Mouse (Mus musculus) left cerebral cortex, adult 11 months (tissue): ENCODE data around the gene Retnla.
"Not testable (repeated sequence)": the region's sequence is repeated elsewhere in the genome, so short reads cannot be mapped to it uniquely, and the experiment has no call there.

ENCODE experiments used
- DNase-seq: peaks from one replicate; pipeline ENCODE4 v3.0.0; 2022; ENCODE audit warnings: low spot score

Retnla gene

GRCm38 (mm10) chr16:48842266-48842665 is at the start of gene Retnla:
TSS of gene Retnla (plus strand) at chr16:48842551.
- DNase-seq, result no peak

- no peak for DNase-seq
These were observed 44.1 kb upstream of the Retnla start for GRCm38 (mm10) chr16:48798285-48798684.

- no peak for DNase-seq
These were observed 42.9 kb upstream of the Retnla start for GRCm38 (mm10) chr16:48799470-48799869.

GRCm38 (mm10) chr16:48800906-48801305 is 41.4 kb upstream of the Retnla start:
- no peak for DNase-seq

- no peak for DNase-seq
These were observed 36.9 kb upstream of the Retnla start for GRCm38 (mm10) chr16:48805412-48805811.

GRCm38 (mm10) chr16:48806521-48806920 is 35.8 kb upstream of the Retnla start:
- DNase-seq, result no peak

GRCm38 (mm10) chr16:48809374-48809773 is 33.0 kb upstream of the Retnla start:
- DNase-seq, result no peak

GRCm38 (mm10) chr16:48811881-48812436 is 30.4 kb upstream of the Retnla start:
- no peak for DNase-seq

GRCm38 (mm10) chr16:48816695-48817094 is 25.7 kb upstream of the Retnla start, which contains the start of gene Retnlb:
TSS of gene Retnlb (plus strand) at chr16:48816856.
- DNase-seq, result no peak

- DNase-seq, result no peak
These were observed 23.8 kb upstream of the Retnla start for GRCm38 (mm10) chr16:48818524-48818923.

- no peak for DNase-seq
These were observed 15.9 kb upstream of the Retnla start for GRCm38 (mm10) chr16:48826474-48826873.

GRCm38 (mm10) chr16:48827625-48828024 is 14.7 kb upstream of the Retnla start:
- DNase-seq, result no peak

- DNase-seq, result no peak
These were observed 13.3 kb upstream of the Retnla start for GRCm38 (mm10) chr16:48829060-48829459.

- DNase-seq, result no peak
These were observed 10.3 kb upstream of the Retnla start for GRCm38 (mm10) chr16:48832055-48832454.

GRCm38 (mm10) chr16:48833626-48834025 is 8.7 kb upstream of the Retnla start:
- not testable (repeated sequence) for DNase-seq

- no peak for DNase-seq
These were observed 1.5 kb downstream of the Retnla start for GRCm38 (mm10) chr16:48843671-48844386.

- not testable (repeated sequence) for DNase-seq
These were observed 22.7 kb downstream of the Retnla start for GRCm38 (mm10) chr16:48865004-48865403.

GRCm38 (mm10) chr16:48867690-48868089 is 25.3 kb downstream of the Retnla start:
- no peak for DNase-seq

GRCm38 (mm10) chr16:48868663-48869062 is 26.3 kb downstream of the Retnla start:
- DNase-seq, result no peak

GRCm38 (mm10) chr16:48869671-48870070 is 27.3 kb downstream of the Retnla start:
- DNase-seq, result no peak

GRCm38 (mm10) chr16:48871754-48872153 is 29.4 kb downstream of the Retnla start:
- DNase-seq, result no peak

- no peak for DNase-seq
These were observed 30.0 kb downstream of the Retnla start, which contains the start of gene Retnlg for GRCm38 (mm10) chr16:48872321-48872720. TSS of gene Retnlg (plus strand) at chr16:48872621.

GRCm38 (mm10) chr16:48890733-48891132 is 48.4 kb downstream of the Retnla start:
- DNase-seq, result no peak
